Mouse (Mus musculus): Measurements from ENCODE around the gene Tmem245. TPM values are rescaled to one million over a fixed set of nuclear protein-coding genes. Genes with fewer than 3 reads are reported as not detected.

Tmem245 gene
- polyA plus RNA-seq, 2 experiments = 1.4 to 2.0 TPM

DNA sequence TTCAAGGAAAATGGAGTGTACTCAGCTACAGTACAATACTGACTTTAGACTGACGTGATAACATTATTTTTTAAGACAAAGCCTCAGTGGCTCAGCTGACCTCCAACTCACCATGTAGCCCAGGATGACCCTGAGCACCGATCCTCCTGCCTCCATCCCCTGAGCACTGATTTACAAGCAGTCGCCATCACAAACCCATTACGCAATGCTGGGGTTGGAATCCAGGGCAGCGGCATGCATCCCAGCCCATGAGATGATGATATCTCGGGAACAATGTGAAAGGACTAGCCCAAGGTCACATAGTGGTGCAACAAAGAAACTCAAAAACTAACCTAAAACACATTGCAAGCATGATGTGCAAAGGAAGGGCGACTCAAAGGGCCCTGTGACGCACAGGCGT is 123.0 kb downstream of the Tmem245 start:
- no peak for DNase-seq (ENCODE audit: low read depth in 3 of 3, low spot score in 3 of 3)
- H3K4me3 ChIP-seq (ENCODE audit: insufficient read depth in 1 of 2, low read depth in 2 of 2, low read length in 2 of 2) = no peak overlapping the region
- H3K9me3 ChIP-seq (ENCODE audit: control insufficient read depth, low read length) = no peaks in the 10 kb centered on the region
- no peaks in the 10 kb centered on the region for H3K36me3 ChIP-seq (replicated peaks; ENCODE audit: control insufficient read depth, insufficient read depth, low read depth)
- no peaks in the 10 kb centered on the region for H3K4me1 ChIP-seq (replicated peaks; ENCODE audit: control insufficient read depth in 2 of 2, insufficient read depth in 2 of 2, low read length in 1 of 2)
- TF ChIP-seq CTCF (IDR thresholded peaks at IDR 0.05; ENCODE audit: low read depth) = no peak
- TF ChIP-seq EP300 (IDR thresholded peaks at IDR 0.05; ENCODE audit: low read depth) = no peak
- 71% methylated on average over 9 of the region's 9 CpGs for WGBS (ENCODE audit: insufficient replicate concordance)
- H3K4me2 ChIP-seq (ENCODE audit: low read depth) = no peak overlapping the region
- no peaks in the 10 kb centered on the region for H3K27me3 ChIP-seq (ENCODE audit: control insufficient read depth, insufficient read depth, low read length)
- no peak for ATAC-seq (ENCODE audit: insufficient read depth)
- no peak overlapping the region for H3K27ac ChIP-seq
- no peak overlapping the region for H3K9ac ChIP-seq (replicated peaks)

DNA sequence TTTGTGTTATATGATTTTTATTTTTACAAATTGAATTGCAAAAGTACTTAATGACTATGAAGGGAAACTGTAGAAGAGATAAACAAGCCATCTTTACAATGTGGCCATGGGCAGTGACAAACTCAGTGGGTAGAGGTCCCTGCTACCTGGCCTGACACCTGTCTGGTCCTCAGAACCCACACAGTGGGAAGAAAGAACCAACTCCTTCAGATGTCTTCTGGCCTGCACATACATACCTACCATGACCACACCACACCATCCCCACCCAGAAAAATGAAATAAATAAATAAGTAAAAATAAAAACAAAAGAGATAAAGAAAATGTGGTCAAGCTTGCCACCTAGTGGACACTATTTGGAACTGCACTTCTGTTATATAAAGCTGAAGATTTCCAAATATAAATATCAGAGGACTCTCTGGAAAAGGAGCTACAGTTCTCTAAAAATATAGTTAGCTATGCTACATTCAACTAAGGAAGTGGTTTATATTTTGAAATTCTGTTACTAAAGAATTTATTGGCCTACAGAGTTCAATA is 127.2 kb downstream of the Tmem245 start:
- Histone ChIP-seq H3K9ac (replicated peaks) (no peak overlapping the region), H3K27me3 (ENCODE audit: control insufficient read depth, insufficient read depth, low read length) (no peaks in the 10 kb centered on the region), H3K4me3 (ENCODE audit: insufficient read depth in 1 of 2, low read depth in 2 of 2, low read length in 2 of 2) (no peak overlapping the region), H3K4me2 (ENCODE audit: low read depth) (no peak overlapping the region), H3K4me1 (replicated peaks; ENCODE audit: control insufficient read depth in 2 of 2, insufficient read depth in 2 of 2, low read length in 1 of 2) (no peaks in the 10 kb centered on the region), H3K36me3 (replicated peaks; ENCODE audit: control insufficient read depth, insufficient read depth, low read depth) (no peaks in the 10 kb centered on the region), H3K27ac (no peak overlapping the region), H3K9me3 (ENCODE audit: control insufficient read depth, low read length) (no peaks in the 10 kb centered on the region)
- ATAC-seq (ENCODE audit: insufficient read depth) (no peak), DNase-seq (ENCODE audit: low read depth in 3 of 3, low spot score in 3 of 3) (no peak)
- TF ChIP-seq EP300 (IDR thresholded peaks at IDR 0.05; ENCODE audit: low read depth) = no peak
- peak; percentile 62 for TF ChIP-seq CTCF (IDR thresholded peaks at IDR 0.05; ENCODE audit: low read depth)

MicroRNAs within 50 kb of the gene (microRNA counts, 519-probe panel; counts per million panel counts)
- microRNA mmu-miR-32 = 6,557 counts per million, percentile 58 among the panel's probes with 10 or more counts

Small RNAs within 50 kb of the gene (microRNA-seq; reads per million reads assigned to microRNA genes)
- gene Mir32 = 502 reads per million, percentile 66 among the genes with 10 or more reads in this experiment

Other genes with a start within 250 kb of the Tmem245 start
- gene Gm26657, start 207.4 kb downstream of the Tmem245 start, polyA plus RNA-seq (2012; rRNA removed) = not detected in 2 replicates
- gene Gm26657, start 207.4 kb downstream of the Tmem245 start, polyA plus RNA-seq (2014; fragmentation: Nextera tagmentation; extraction: Ambion mirVana) = not detected in 2 replicates
- gene Actl7b, start 206.0 kb downstream of the Tmem245 start, polyA plus RNA-seq (2012; rRNA removed) = not detected in 2 replicates
- gene Actl7b, start 206.0 kb downstream of the Tmem245 start, polyA plus RNA-seq (2014; fragmentation: Nextera tagmentation; extraction: Ambion mirVana) = not detected in 2 replicates
- gene Actl7a, start 204.0 kb downstream of the Tmem245 start, polyA plus RNA-seq (2012; rRNA removed) = not detected in 2 replicates
- not detected in 2 replicates for gene Actl7a, start 204.0 kb downstream of the Tmem245 start, polyA plus RNA-seq (2014; fragmentation: Nextera tagmentation; extraction: Ambion mirVana)
- 10.1 and 11.8 TPM in 2 replicates for gene Elp1, start 145.1 kb downstream of the Tmem245 start, polyA plus RNA-seq (2012; rRNA removed)
- 13.4 and 15.0 TPM in 2 replicates for gene Elp1, start 145.1 kb downstream of the Tmem245 start, polyA plus RNA-seq (2014; fragmentation: Nextera tagmentation; extraction: Ambion mirVana)
- 2.3 and 2.8 TPM in 2 replicates for gene Fam206a, start 145.1 kb downstream of the Tmem245 start, polyA plus RNA-seq (2012; rRNA removed)
- 5.6 and 6.0 TPM in 2 replicates for gene Fam206a, start 145.1 kb downstream of the Tmem245 start, polyA plus RNA-seq (2014; fragmentation: Nextera tagmentation; extraction: Ambion mirVana)
- 2.9 and 4.8 TPM in 2 replicates for gene Ctnnal1, start 82.2 kb downstream of the Tmem245 start, polyA plus RNA-seq (2012; rRNA removed)
- 8.2 and 9.0 TPM in 2 replicates for gene Ctnnal1, start 82.2 kb downstream of the Tmem245 start, polyA plus RNA-seq (2014; fragmentation: Nextera tagmentation; extraction: Ambion mirVana)
- under 0.01 and 0.01 TPM in 2 replicates for gene Frrs1l, start 43.0 kb upstream of the Tmem245 start, polyA plus RNA-seq (2012; rRNA removed)
- gene Frrs1l, start 43.0 kb upstream of the Tmem245 start, polyA plus RNA-seq (2014; fragmentation: Nextera tagmentation; extraction: Ambion mirVana) = not detected in 2 replicates
- gene Epb41l4b, start 196.0 kb upstream of the Tmem245 start, polyA plus RNA-seq (2012; rRNA removed) = 1.9 and 2.2 TPM in 2 replicates
- 2.1 and 2.6 TPM in 2 replicates for gene Epb41l4b, start 196.0 kb upstream of the Tmem245 start, polyA plus RNA-seq (2014; fragmentation: Nextera tagmentation; extraction: Ambion mirVana)